Mouse (Mus musculus) brain, embryonic 14.5 days (tissue): ENCODE data around the gene Colec11.

Experiments used
- CTCF ChIP-seq: fragments of 200-500 bp; IDR thresholded peaks from 2 replicates; pipeline ENCODE4 v1.5.1; 2012; ENCODE audit warnings: inconsistent platforms, mild to moderate bottlenecking, moderate library complexity, borderline replicate concordance; ENCODE audit not compliant: insufficient read depth, insufficient read length; ENCODE audit errors: extremely low read depth
- POLR2A ChIP-seq: fragments of 200-500 bp; IDR thresholded peaks from 2 replicates; pipeline ENCODE4 v1.6.1; 2012; ENCODE audit warnings: mild to moderate bottlenecking, inconsistent platforms, borderline replicate concordance; ENCODE audit not compliant: poor library complexity, insufficient read depth, insufficient read length, severe bottlenecking; ENCODE audit errors: extremely low read depth

- TF ChIP-seq CTCF (no peak), POLR2A (0 out of 2 replicates have a peak, but pooled peaks have one; percentile 69)
Measured at GRCm38 (mm10) chr12:28635535-28636476, 12.6 kb upstream of the Colec11 start, which contains the start of gene Rps7.
